Mouse (Mus musculus) erythroblast, embryonic 14.5 days (primary cell): ENCODE results near the gene Prrt1. TPM values are rescaled to one million over a fixed set of nuclear protein-coding genes. Genes with fewer than 3 reads are reported as not detected.

ENCODE experiments used
- H3K27me3 ChIP-seq: 2 replicates; pipeline ENCODE4 v1.6.1; 2012; ENCODE audit warnings: inconsistent platforms; ENCODE audit not compliant: control insufficient read depth
- H3K36me3 ChIP-seq: 2 replicates; pipeline ENCODE4 v1.6.1; 2012; ENCODE audit warnings: mild to moderate bottlenecking, inconsistent platforms; ENCODE audit not compliant: control insufficient read depth
- H3K4me1 ChIP-seq: 2 replicates; pipeline ENCODE4 v1.6.1; 2012; ENCODE audit warnings: inconsistent platforms; ENCODE audit not compliant: control insufficient read depth
- H3K4me3 ChIP-seq: replicated peaks from 2 replicates; pipeline ENCODE3; 2012; ENCODE audit warnings: moderate library complexity, mild to moderate bottlenecking, inconsistent platforms
- H3K9me3 ChIP-seq: 2 replicates; pipeline ENCODE4 v1.6.1; 2012; ENCODE audit warnings: low read length, inconsistent platforms, mixed read lengths; ENCODE audit not compliant: control insufficient read depth
- GATA1 ChIP-seq: IDR thresholded peaks from 2 replicates; pipeline ENCODE4 v1.6.1; 2012; ENCODE audit warnings: low read length, inconsistent platforms, mixed read lengths
- TAL1 ChIP-seq: IDR thresholded peaks from 3 replicates; pipeline ENCODE4 v1.6.1; 2012; ENCODE audit warnings: low read length, inconsistent platforms, mixed read lengths
- polyA plus RNA-seq: library from polyadenylated mRNA; stranded (reverse); fragments of >175 nt; gene quantifications from 2 replicates; pipeline ENCODE4 v1.2.3, GENCODE M21; 2012

The Prrt1 gene
- polyA plus RNA-seq, 1 experiment, result not detected

- TF ChIP-seq GATA1 (no peak), TAL1 (no peak)
- H3K4me3 ChIP-seq, result no peak overlapping the region
- peaks cover 39% of the 10 kb centered on the region for H3K36me3 ChIP-seq
- H3K4me1 ChIP-seq, result peaks cover 64% of the 10 kb centered on the region
- H3K9me3 ChIP-seq, result no peaks in the 10 kb centered on the region
- peaks cover 2% of the 10 kb centered on the region; the same call in 1 of the 2 replicates for H3K27me3 ChIP-seq
Observed at GRCm38 (mm10) chr17:34596098-34596497, 33.2 kb upstream of the Prrt1 start.

GRCm38 (mm10) chr17:34597566-34598095 lies 31.7 kb upstream of the Prrt1 start, which contains the start of gene Ager:
Ager (plus strand) TSS chr17:34597862.
- H3K4me1 ChIP-seq, result peaks cover 61% of the 10 kb centered on the region
- H3K9me3 ChIP-seq, result no peaks in the 10 kb centered on the region
- H3K27me3 ChIP-seq, result peaks cover 2% of the 10 kb centered on the region; the same call in 1 of the 2 replicates
- H3K4me3 ChIP-seq, result no peak within 1 kb of the TSS
- TF ChIP-seq GATA1 (no peak), TAL1 (no peak)
- H3K36me3 ChIP-seq, result peaks cover 51% of the 10 kb centered on the region

- H3K27me3 ChIP-seq, result peaks cover 2% of the 10 kb centered on the region; the same call in 1 of the 2 replicates
- peaks cover 39% of the 10 kb centered on the region for H3K36me3 ChIP-seq
- H3K4me3 ChIP-seq, result no peak overlapping the region
- H3K4me1 ChIP-seq, result peaks cover 54% of the 10 kb centered on the region
- no peaks in the 10 kb centered on the region for H3K9me3 ChIP-seq
- no peak for TF ChIP-seq TAL1
- no peak for TF ChIP-seq GATA1
Observed at GRCm38 (mm10) chr17:34599891-34600290, 29.4 kb upstream of the Prrt1 start.

GRCm38 (mm10) chr17:34601796-34602195 lies 27.5 kb upstream of the Prrt1 start:
- peaks cover 29% of the 10 kb centered on the region for H3K36me3 ChIP-seq
- H3K4me1 ChIP-seq, result peaks cover 71% of the 10 kb centered on the region
- TF ChIP-seq GATA1 (no peak), TAL1 (no peak)
- peak overlapping the region; percentile 94 for H3K4me3 ChIP-seq
- peaks cover 2% of the 10 kb centered on the region; the same call in 1 of the 2 replicates for H3K27me3 ChIP-seq
- H3K9me3 ChIP-seq, result no peaks in the 10 kb centered on the region

GRCm38 (mm10) chr17:34603375-34604060 lies 25.8 kb upstream of the Prrt1 start, which contains the start of gene Rnf5:
Rnf5 (minus strand) TSS chr17:34603690.
- no peaks in the 10 kb centered on the region for H3K9me3 ChIP-seq
- H3K4me3 ChIP-seq, result peak within 1 kb of the TSS; percentile 94
- no peak for TF ChIP-seq TAL1
- TF ChIP-seq GATA1, result no peak
- peaks cover 42% of the 10 kb centered on the region for H3K36me3 ChIP-seq
- no peaks in the 10 kb centered on the region for H3K27me3 ChIP-seq
- peaks cover 74% of the 10 kb centered on the region for H3K4me1 ChIP-seq

- Histone ChIP-seq H3K4me1 (peaks cover 76% of the 10 kb centered on the region), H3K4me3 (peak within 1 kb of the TSS; percentile 94), H3K9me3 (no peaks in the 10 kb centered on the region), H3K36me3 (peaks cover 44% of the 10 kb centered on the region), H3K27me3 (no peaks in the 10 kb centered on the region)
- TF ChIP-seq TAL1 (no peak), GATA1 (no peak)
Observed at GRCm38 (mm10) chr17:34604061-34604508, 25.2 kb upstream of the Prrt1 start, which contains the start of gene Agpat1. Agpat1 (plus strand) TSS chr17:34604262.

- TF ChIP-seq GATA1, result no peak
- no peak for TF ChIP-seq TAL1
Observed at GRCm38 (mm10) chr17:34604511-34605237, 24.7 kb upstream of the Prrt1 start.

GRCm38 (mm10) chr17:34605609-34606008 lies 23.7 kb upstream of the Prrt1 start:
- H3K27me3 ChIP-seq, result no peaks in the 10 kb centered on the region
- TF ChIP-seq GATA1 (no peak), TAL1 (no peak)
- peaks cover 68% of the 10 kb centered on the region for H3K4me1 ChIP-seq
- H3K4me3 ChIP-seq, result peak overlapping the region; percentile 94
- H3K9me3 ChIP-seq, result no peaks in the 10 kb centered on the region
- H3K36me3 ChIP-seq, result peaks cover 39% of the 10 kb centered on the region

More at GRCm38 (mm10) chr17:34604511-34605237, 24.7 kb upstream of the Prrt1 start:
- Histone ChIP-seq H3K27me3 (no peaks in the 10 kb centered on the region), H3K4me3 (peak overlapping the region; percentile 94), H3K9me3 (no peaks in the 10 kb centered on the region), H3K36me3 (peaks cover 41% of the 10 kb centered on the region), H3K4me1 (peaks cover 74% of the 10 kb centered on the region)
